In the genomic region with DNA sequence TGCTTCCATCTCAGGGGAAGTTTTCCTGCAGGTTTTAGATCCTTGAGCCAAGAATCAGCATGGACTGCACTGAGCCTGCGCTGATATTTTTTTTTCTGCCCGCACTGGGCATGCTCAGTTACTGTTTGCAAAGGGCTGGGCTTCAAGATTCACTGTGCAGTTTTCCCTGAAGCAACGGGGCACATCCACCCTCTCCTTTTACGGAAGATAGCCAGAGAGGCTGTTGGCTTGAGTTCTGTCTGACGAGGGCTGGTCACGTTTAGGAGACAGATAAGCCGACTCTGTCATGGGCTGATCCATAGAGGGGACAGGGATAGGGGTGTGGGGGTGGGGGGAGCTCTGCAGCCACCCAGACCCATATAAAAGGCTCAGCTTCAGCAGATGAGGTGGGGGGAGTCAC, we compare ENCODE assay signal across 8 mouse cellular contexts. TPM values are rescaled to one million over a fixed set of nuclear protein-coding genes. Genes with fewer than 3 reads are reported as not detected.
A peak's percentile ranks its signal among the peaks of the same experiment; 100 is the strongest.
DNase-seq lines count a peak whose midpoint lies in the region; ATAC-seq and TF ChIP-seq lines count a peak whose summit lies in the region.

No protein-coding gene starts in this region.

- 17% methylated on average over 7 of the region's 7 CpGs for WGBS in heart, postnatal 0 days

- peak overlapping the region; percentile 23; the same call in 1 of the 2 replicates for H3K9ac ChIP-seq in heart, postnatal 0 days (replicated peaks; ENCODE audit: low read depth, low read length)

- peak overlapping the region; percentile 57 for H3K4me2 ChIP-seq in heart, postnatal 0 days (ENCODE audit: low read depth, low read length)

- H3K27me3 ChIP-seq in heart, postnatal 0 days (ENCODE audit: control insufficient read depth, insufficient read depth, low read length), result no peaks in the 10 kb centered on the region
- H3K27me3 ChIP-seq in megakaryocyte, embryonic 14.5 days (replicated peaks), result no peaks in the 10 kb centered on the region

- ATAC-seq in heart, postnatal 0 days (ENCODE audit: insufficient read depth, low read depth), result peak; percentile 86
- no peak for ATAC-seq in activated CD4-positive, CD25-positive, alpha-beta regulatory T cell, adult 4 months

- H3K4me3 ChIP-seq in heart, postnatal 0 days (ENCODE audit: low read depth, low read length), result peak overlapping the region; percentile 23
- H3K4me3 ChIP-seq in megakaryocyte, embryonic 14.5 days (replicated peaks), result peak overlapping the region; percentile 78

- TF ChIP-seq CTCF in heart, postnatal 0 days (IDR thresholded peaks at IDR 0.05; ENCODE audit: low read depth), result no peak

- H3K4me1 ChIP-seq in heart, postnatal 0 days (ENCODE audit: control insufficient read depth, insufficient read depth), result peaks cover 56% of the 10 kb centered on the region
- H3K4me1 ChIP-seq in megakaryocyte, embryonic 14.5 days, result peaks cover 98% of the 10 kb centered on the region

- H3K9me3 ChIP-seq in heart, postnatal 0 days (replicated peaks; ENCODE audit: control insufficient read depth, low read length), result no peaks in the 10 kb centered on the region
- no peaks in the 10 kb centered on the region for H3K9me3 ChIP-seq in megakaryocyte, embryonic 14.5 days

- H3K36me3 ChIP-seq in heart, postnatal 0 days (replicated peaks; ENCODE audit: control insufficient read depth, insufficient read depth, low read length), result no peaks in the 10 kb centered on the region
- H3K36me3 ChIP-seq in megakaryocyte, embryonic 14.5 days (replicated peaks; ENCODE audit: low read length), result peaks cover 55% of the 10 kb centered on the region

- DNase-seq in adrenal gland, adult (ENCODE audit: inconsistent age in 2 of 2, low spot score in 1 of 2), result peak; percentile 36 to 68
- DNase-seq in adrenal gland, adult 8-10 months, result no peak
- DNase-seq in urinary bladder, postnatal 25 days (ENCODE audit: low spot score), result peak; percentile 56
- no peak for DNase-seq in urinary bladder, postnatal 10 days (ENCODE audit: low spot score)
- DNase-seq in heart, postnatal 0 days (ENCODE audit: low spot score), result peak; percentile 97
- DNase-seq in layer of hippocampus, postnatal 25 days (ENCODE audit: extremely low spot score in 1 of 2, low spot score in 1 of 2), result peak; percentile 39 to 47

- peak; percentile 75 for TF ChIP-seq EP300 in heart, postnatal 0 days (IDR thresholded peaks at IDR 0.05; ENCODE audit: low read depth)

- H3K27ac ChIP-seq in heart, postnatal 0 days (ENCODE audit: low read depth), result peak overlapping the region; percentile 96

RNA-seq across cellular contexts. Expression of a gene that starts 47.2 kb away (rescaled TPM):
- 10 to 100 TPM; 32.4 to 53.5 (median 42.9) TPM for total RNA-seq in adrenal gland, adult 8-10 months (2022)
- 100.0 and 140 TPM in 2 replicates for total RNA-seq in heart, postnatal 0 days (2014; rRNA removed; ENCODE audit: low replicate concordance)
- 128 and 148 TPM in 2 replicates for polyA plus RNA-seq in heart, postnatal 0 days (2015; fragmentation: Nextera tagmentation; extraction: Ambion mirVana)
- 100 to 1,000 TPM; 297 to 303 TPM for total RNA-seq in layer of hippocampus, postnatal 25 days (2021)
- 509 and 816 TPM in 2 replicates for polyA plus RNA-seq in megakaryocyte, embryonic 14.5 days (2012; ENCODE audit: insufficient read depth, low replicate concordance)
- 10 to 100 TPM; 52.7 to 92.5 TPM for polyA plus RNA-seq in activated CD4-positive, CD25-positive, alpha-beta regulatory T cell, adult 4 months (2017; shearing (Covaris generic))

Comparison
In these comparisons a context has a peak if more than half of its experiments do, and no peak if none do; other contexts are left out.
1. DNase-seq: peak in adrenal gland, adult (2 of 2), urinary bladder, postnatal 25 days (single experiment), heart, postnatal 0 days (single experiment) and layer of hippocampus, postnatal 25 days (2 of 2); none in adrenal gland, adult 8-10 months (single experiment) and urinary bladder, postnatal 10 days (single experiment).